Mouse (Mus musculus): ENCODE results near the gene Ndufaf2. TPM values are rescaled to one million over a fixed set of nuclear protein-coding genes. Genes with fewer than 3 reads are reported as not detected.

The Ndufaf2 gene
- polyA plus RNA-seq, 1 experiment, result 4.4 TPM

DNA sequence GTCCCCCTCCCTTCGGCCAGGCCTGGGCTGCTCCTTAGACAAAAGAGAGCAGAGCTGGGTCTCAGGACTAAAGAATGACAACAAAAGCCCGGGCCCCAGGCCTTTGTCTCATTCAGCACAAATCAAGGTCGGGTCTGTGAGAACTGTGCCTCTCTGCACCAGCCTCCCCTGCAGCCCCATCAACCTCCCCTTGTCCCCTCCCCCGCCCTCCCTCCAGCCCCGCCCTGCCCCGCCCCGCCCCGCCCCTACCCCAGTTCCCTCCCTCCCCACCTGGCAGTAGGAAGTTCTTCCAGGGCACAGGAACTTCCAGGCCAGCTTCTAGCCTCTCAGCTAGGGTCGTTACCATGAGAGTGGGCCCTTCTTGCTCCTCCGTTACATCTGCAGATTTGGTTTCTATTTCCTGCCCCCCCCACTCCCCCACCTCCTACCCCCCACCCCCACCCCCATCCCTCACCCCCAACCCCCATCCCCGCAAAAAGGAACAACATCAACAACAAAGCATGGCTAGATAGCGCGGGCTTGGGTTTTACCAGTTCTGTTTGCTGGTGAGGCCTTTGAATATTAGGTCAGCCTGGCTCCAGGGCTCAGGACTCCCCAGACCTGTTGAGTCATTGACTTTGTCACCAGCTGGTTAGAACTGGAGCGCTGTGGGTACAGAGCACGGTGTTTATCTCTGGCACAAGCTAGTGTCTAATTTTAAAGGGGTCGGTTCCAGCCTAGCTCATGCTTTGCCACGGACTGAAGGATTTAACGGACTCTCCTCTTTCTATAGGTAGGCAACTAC lies 202.9 kb downstream of the Ndufaf2 start:
- Histone ChIP-seq H3K36me3 (ENCODE audit: control insufficient read depth) (no peaks in the 10 kb centered on the region), H3K4me1 (ENCODE audit: control insufficient read depth) (no peaks in the 10 kb centered on the region; the same call in 1 of the 2 replicates), H3K4me3 (replicated peaks) (no peak overlapping the region), H3K9me3 (ENCODE audit: control insufficient read depth, low read length) (no peaks in the 10 kb centered on the region), H3K27me3 (ENCODE audit: control insufficient read depth) (no peaks in the 10 kb centered on the region)
- no peak for TF ChIP-seq GATA1 (IDR thresholded peaks at IDR 0.05; ENCODE audit: low read length)
- no peak for TF ChIP-seq TAL1 (IDR thresholded peaks at IDR 0.05; ENCODE audit: low read length)

DNA sequence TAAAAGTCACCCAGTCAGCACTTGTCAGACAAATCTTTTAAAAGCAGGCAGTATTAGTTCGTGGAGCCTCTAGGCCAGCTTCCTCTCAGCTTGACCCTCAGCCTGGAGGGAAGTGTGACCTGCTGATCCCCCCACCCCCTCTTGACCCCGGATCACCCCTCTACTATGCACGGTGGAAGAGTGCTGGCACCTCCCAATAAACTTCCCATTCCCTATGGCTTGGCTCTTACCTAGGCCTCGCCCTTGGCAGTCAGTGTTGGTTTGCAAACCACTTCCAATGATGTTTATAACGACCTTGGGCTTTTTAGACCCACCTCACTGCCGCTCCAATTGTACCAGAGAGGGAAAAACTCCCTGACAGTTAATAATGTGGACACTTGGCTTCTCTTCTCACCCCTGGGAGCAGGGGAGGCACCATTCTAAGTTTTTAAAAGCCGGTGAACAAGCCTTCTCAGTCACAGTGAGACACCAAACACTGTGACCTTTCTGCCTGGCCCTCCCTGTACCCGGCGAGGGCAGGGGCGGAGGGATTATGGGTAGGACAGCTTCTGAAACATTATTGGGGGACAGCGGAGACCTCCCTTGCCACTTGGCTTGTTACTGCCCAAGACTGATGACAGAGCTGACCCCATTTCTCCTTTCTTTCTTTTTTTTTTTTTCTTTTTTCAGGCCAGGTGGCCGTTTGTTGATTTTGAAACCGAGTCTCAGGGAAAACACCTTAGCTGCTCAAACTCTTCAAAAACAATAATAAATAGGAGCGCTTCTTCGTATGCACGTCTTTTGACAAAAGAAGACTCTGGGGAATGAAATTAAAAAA lies 203.8 kb downstream of the Ndufaf2 start:
- Histone ChIP-seq H3K4me1 (ENCODE audit: control insufficient read depth) (no peaks in the 10 kb centered on the region; the same call in 1 of the 2 replicates), H3K36me3 (ENCODE audit: control insufficient read depth) (no peaks in the 10 kb centered on the region), H3K4me3 (replicated peaks) (no peak overlapping the region), H3K27me3 (ENCODE audit: control insufficient read depth) (no peaks in the 10 kb centered on the region), H3K9me3 (ENCODE audit: control insufficient read depth, low read length) (no peaks in the 10 kb centered on the region)
- TF ChIP-seq GATA1 (IDR thresholded peaks at IDR 0.05; ENCODE audit: low read length) (no peak), TAL1 (IDR thresholded peaks at IDR 0.05; ENCODE audit: low read length) (no peak)

DNA sequence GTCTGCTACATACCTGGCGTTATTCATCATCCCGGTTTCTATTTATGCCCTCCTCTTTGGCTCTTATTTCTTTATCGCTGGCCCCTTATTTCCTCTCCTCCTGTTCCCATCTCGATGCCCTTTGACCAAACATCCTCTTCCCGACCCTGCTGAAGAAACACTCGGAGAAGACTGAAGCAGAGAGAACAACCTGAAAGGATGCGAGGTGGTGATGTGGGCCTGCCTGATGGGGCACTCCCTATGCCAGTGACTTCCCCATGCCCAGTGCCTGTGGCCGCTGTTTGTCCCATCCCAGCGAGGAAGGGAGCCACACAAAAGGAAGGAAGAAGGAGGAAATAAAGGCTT lies 204.4 kb downstream of the Ndufaf2 start:
- TF ChIP-seq GATA1 (IDR thresholded peaks at IDR 0.05; ENCODE audit: low read length) (no peak), TAL1 (IDR thresholded peaks at IDR 0.05; ENCODE audit: low read length) (no peak)
- H3K36me3 ChIP-seq (ENCODE audit: control insufficient read depth), result no peaks in the 10 kb centered on the region
- H3K4me3 ChIP-seq (replicated peaks), result no peak overlapping the region
- H3K4me1 ChIP-seq (ENCODE audit: control insufficient read depth), result no peaks in the 10 kb centered on the region; the same call in 1 of the 2 replicates
- H3K27me3 ChIP-seq (ENCODE audit: control insufficient read depth), result no peaks in the 10 kb centered on the region
- no peaks in the 10 kb centered on the region for H3K9me3 ChIP-seq (ENCODE audit: control insufficient read depth, low read length)

Other genes with a start within 250 kb of the Ndufaf2 start
- gene Smim15, start 114.2 kb downstream of the Ndufaf2 start, polyA plus RNA-seq (2012), result 0.10 and 0.30 TPM in 2 replicates
- 0.12 and 0.19 TPM in 2 replicates for gene Ercc8, start 108 bp upstream of the Ndufaf2 start, polyA plus RNA-seq (2012)
- not detected in 2 replicates for gene Elovl7, start 55.8 kb upstream of the Ndufaf2 start, polyA plus RNA-seq (2012)
- gene Depdc1b, start 157.7 kb upstream of the Ndufaf2 start, polyA plus RNA-seq (2012), result 0.55 and 0.86 TPM in 2 replicates